Mouse (Mus musculus): ENCODE measurements around the gene Dctn3. TPM values are rescaled to one million over a fixed set of nuclear protein-coding genes. Genes with fewer than 3 reads are reported as not detected.

Dctn3 gene
- polyA plus RNA-seq, 1 experiment = 25.4 TPM

- H3K27me3 ChIP-seq (ENCODE audit: control insufficient read depth, insufficient read depth, low read length) = no peaks in the 10 kb centered on the region
- WGBS = 97% methylated on average over 13 of the region's 13 CpGs
- no peak overlapping the region for H3K4me3 ChIP-seq (ENCODE audit: extremely low read depth, insufficient read depth, insufficient read length)
- no peak for DNase-seq (ENCODE audit: low read depth in 1 of 2, low spot score in 2 of 2)
- H3K4me1 ChIP-seq (ENCODE audit: control insufficient read depth, insufficient read depth, insufficient read length) = peaks cover 7% of the 10 kb centered on the region; the same call in 1 of the 2 replicates
- H3K27ac ChIP-seq (ENCODE audit: insufficient read depth, low read length) = no peak overlapping the region
- peaks cover 4% of the 10 kb centered on the region; the same call in 1 of the 2 replicates for H3K36me3 ChIP-seq (ENCODE audit: control insufficient read depth, insufficient read depth, low read length)
- TF ChIP-seq CTCF (IDR thresholded peaks at IDR 0.05; ENCODE audit: extremely low read depth, insufficient read depth, insufficient read length, insufficient replicate concordance) (no peak), POLR2A (IDR thresholded peaks at IDR 0.05; ENCODE audit: low read depth, low read length) (no peak)
Measured at GRCm38 (mm10) chr4:41739260-41739659, 16.3 kb upstream of the Dctn3 start.

GRCm38 (mm10) chr4:41738256-41738603 lies 15.3 kb upstream of the Dctn3 start:
- peaks cover 7% of the 10 kb centered on the region; the same call in 1 of the 2 replicates for H3K4me1 ChIP-seq (ENCODE audit: control insufficient read depth, insufficient read depth, insufficient read length)
- H3K36me3 ChIP-seq (ENCODE audit: control insufficient read depth, insufficient read depth, low read length) = peaks cover 4% of the 10 kb centered on the region; the same call in 1 of the 2 replicates
- WGBS = 70% methylated on average over 1 of the region's 1 CpGs
- DNase-seq (ENCODE audit: low read depth in 1 of 2, low spot score in 2 of 2) = no peak
- H3K27ac ChIP-seq (ENCODE audit: insufficient read depth, low read length) = no peak overlapping the region
- H3K27me3 ChIP-seq (ENCODE audit: control insufficient read depth, insufficient read depth, low read length) = no peaks in the 10 kb centered on the region
- TF ChIP-seq CTCF (IDR thresholded peaks at IDR 0.05; ENCODE audit: extremely low read depth, insufficient read depth, insufficient read length, insufficient replicate concordance) = no peak
- TF ChIP-seq POLR2A (IDR thresholded peaks at IDR 0.05; ENCODE audit: low read depth, low read length) = no peak
- H3K4me3 ChIP-seq (ENCODE audit: extremely low read depth, insufficient read depth, insufficient read length) = no peak overlapping the region

- Histone ChIP-seq H3K4me1 (ENCODE audit: control insufficient read depth, insufficient read depth, insufficient read length) (peaks cover 7% of the 10 kb centered on the region; the same call in 1 of the 2 replicates), H3K4me3 (ENCODE audit: extremely low read depth, insufficient read depth, insufficient read length) (no peak overlapping the region), H3K27me3 (ENCODE audit: control insufficient read depth, insufficient read depth, low read length) (no peaks in the 10 kb centered on the region), H3K27ac (ENCODE audit: insufficient read depth, low read length) (no peak overlapping the region), H3K36me3 (ENCODE audit: control insufficient read depth, insufficient read depth, low read length) (peaks cover 4% of the 10 kb centered on the region; the same call in 1 of the 2 replicates)
- no peak for TF ChIP-seq POLR2A (IDR thresholded peaks at IDR 0.05; ENCODE audit: low read depth, low read length)
- TF ChIP-seq CTCF (IDR thresholded peaks at IDR 0.05; ENCODE audit: extremely low read depth, insufficient read depth, insufficient read length, insufficient replicate concordance) = peak; percentile 85; the same call in 1 of the 2 replicates
- peak; percentile 59 to 76 for DNase-seq (ENCODE audit: low read depth in 1 of 2, low spot score in 2 of 2)
- WGBS = 35% methylated on average over 8 of the region's 8 CpGs
Measured at GRCm38 (mm10) chr4:41737602-41738255, 14.8 kb upstream of the Dctn3 start.

- Histone ChIP-seq H3K4me3 (ENCODE audit: extremely low read depth, insufficient read depth, insufficient read length) (peak within 1 kb of the TSS; percentile 26; the same call in 1 of the 2 replicates), H3K27ac (ENCODE audit: insufficient read depth, low read length) (no peak within 1 kb of the TSS), H3K36me3 (ENCODE audit: control insufficient read depth, insufficient read depth, low read length) (no peaks in the 10 kb centered on the region), H3K27me3 (ENCODE audit: control insufficient read depth, insufficient read depth, low read length) (peaks cover 17% of the 10 kb centered on the region), H3K4me1 (ENCODE audit: control insufficient read depth, insufficient read depth, insufficient read length) (peaks cover 4% of the 10 kb centered on the region; the same call in 1 of the 2 replicates)
- TF ChIP-seq POLR2A (IDR thresholded peaks at IDR 0.05; ENCODE audit: low read depth, low read length) = no peak
- no peak for TF ChIP-seq CTCF (IDR thresholded peaks at IDR 0.05; ENCODE audit: extremely low read depth, insufficient read depth, insufficient read length, insufficient replicate concordance)
- no peak for DNase-seq (ENCODE audit: low read depth in 1 of 2, low spot score in 2 of 2)
- 2% methylated on average over 50 of the region's 50 CpGs for WGBS
Measured at GRCm38 (mm10) chr4:41731052-41731765, 8.2 kb upstream of the Dctn3 start, which contains the start of gene Arid3c. Arid3c (minus strand) TSS chr4:41731142.

- DNase-seq (ENCODE audit: low read depth in 1 of 2, low spot score in 2 of 2) = no peak
- Histone ChIP-seq H3K36me3 (ENCODE audit: control insufficient read depth, insufficient read depth, low read length) (no peaks in the 10 kb centered on the region), H3K4me1 (ENCODE audit: control insufficient read depth, insufficient read depth, insufficient read length) (peaks cover 7% of the 10 kb centered on the region), H3K27ac (ENCODE audit: insufficient read depth, low read length) (no peak overlapping the region), H3K4me3 (ENCODE audit: extremely low read depth, insufficient read depth, insufficient read length) (no peak overlapping the region), H3K27me3 (ENCODE audit: control insufficient read depth, insufficient read depth, low read length) (peaks cover 28% of the 10 kb centered on the region)
- 26% methylated on average over 20 of the region's 20 CpGs for WGBS
- TF ChIP-seq POLR2A (IDR thresholded peaks at IDR 0.05; ENCODE audit: low read depth, low read length) (no peak), CTCF (IDR thresholded peaks at IDR 0.05; ENCODE audit: extremely low read depth, insufficient read depth, insufficient read length, insufficient replicate concordance) (no peak)
Measured at GRCm38 (mm10) chr4:41726826-41727621, 4.1 kb upstream of the Dctn3 start.

GRCm38 (mm10) chr4:41716834-41717233 lies 6.1 kb downstream of the Dctn3 start:
- no peak overlapping the region for H3K4me3 ChIP-seq (ENCODE audit: extremely low read depth, insufficient read depth, insufficient read length)
- no peaks in the 10 kb centered on the region for H3K27me3 ChIP-seq (ENCODE audit: control insufficient read depth, insufficient read depth, low read length)
- WGBS = 89% methylated on average over 6 of the region's 6 CpGs
- DNase-seq (ENCODE audit: low read depth in 1 of 2, low spot score in 2 of 2) = no peak
- TF ChIP-seq POLR2A (IDR thresholded peaks at IDR 0.05; ENCODE audit: low read depth, low read length) = no peak
- TF ChIP-seq CTCF (IDR thresholded peaks at IDR 0.05; ENCODE audit: extremely low read depth, insufficient read depth, insufficient read length, insufficient replicate concordance) = no peak
- peaks cover 16% of the 10 kb centered on the region for H3K36me3 ChIP-seq (ENCODE audit: control insufficient read depth, insufficient read depth, low read length)
- no peak overlapping the region for H3K27ac ChIP-seq (ENCODE audit: insufficient read depth, low read length)
- peaks cover 9% of the 10 kb centered on the region; the same call in 1 of the 2 replicates for H3K4me1 ChIP-seq (ENCODE audit: control insufficient read depth, insufficient read depth, insufficient read length)

Data from spleen, adult 2 months (tissue).